Mouse (Mus musculus): ENCODE results near the gene Usp21.
"Not testable (repeated sequence)": the region's sequence is repeated elsewhere in the genome, so short reads cannot be mapped to it uniquely, and the experiment has no call there.

The Usp21 gene

DNA sequence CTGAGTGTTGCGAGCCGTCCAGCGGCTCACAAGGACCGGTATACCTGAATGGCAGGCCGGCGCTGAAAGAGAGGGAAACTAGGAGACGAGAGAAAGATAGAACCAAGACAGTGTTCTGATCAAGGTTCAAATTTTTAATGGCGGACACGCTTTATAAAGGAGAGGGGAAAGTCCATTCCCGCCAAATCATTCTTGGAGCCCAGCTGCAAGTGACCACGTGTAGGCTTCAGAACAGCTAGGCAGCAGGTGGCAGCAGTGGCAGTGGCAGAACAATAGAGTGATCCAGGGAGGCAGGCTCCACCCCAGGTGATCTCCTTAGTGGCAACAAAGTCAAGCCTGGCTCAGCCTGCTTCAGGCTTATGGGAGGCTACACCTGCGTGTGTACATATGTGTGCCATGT, 45.8 kb downstream of the Usp21 start:
- not testable (repeated sequence) for DNase-seq (ENCODE audit: low spot score)

- DNase-seq (ENCODE audit: low spot score): no peak
Observed at GRCm38 (mm10) chr1:171240911-171241310, 46.9 kb downstream of the Usp21 start.

DNA sequence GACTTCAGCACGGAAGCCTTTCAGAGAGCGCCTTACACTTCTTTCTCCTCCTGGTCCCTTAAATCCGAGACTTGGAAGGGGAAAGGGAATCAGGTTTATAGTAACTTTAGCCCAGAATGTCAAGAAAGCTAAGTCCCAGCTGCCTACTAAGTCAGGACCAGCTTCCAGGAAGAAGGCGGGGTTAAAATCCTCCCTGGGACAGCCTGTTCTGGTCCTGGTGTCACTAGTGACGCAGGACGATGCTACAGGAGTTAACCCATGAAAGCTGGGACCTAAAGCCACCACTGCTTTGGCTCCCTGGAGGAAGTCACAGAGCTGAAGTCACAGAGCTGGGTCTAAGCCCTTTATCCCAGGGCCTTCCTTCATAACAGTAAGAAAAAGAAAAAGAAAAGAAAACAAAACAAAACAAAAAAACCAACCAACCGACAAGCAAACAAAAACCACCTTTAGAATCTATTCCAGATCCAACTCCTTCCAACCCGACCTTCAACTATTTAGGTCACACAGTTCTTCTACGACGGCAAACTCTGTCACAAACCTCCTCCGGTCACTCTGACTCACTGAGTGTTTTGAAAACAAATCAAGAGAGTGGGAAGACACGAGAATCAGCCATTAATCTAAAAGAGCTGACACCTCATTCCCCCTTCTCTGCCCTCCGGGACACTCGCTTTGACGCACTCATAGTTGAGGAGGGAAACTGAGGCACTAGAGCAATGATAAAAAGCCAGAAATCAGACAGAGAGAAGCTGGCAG, 47.6 kb downstream of the Usp21 start:
- DNase-seq (ENCODE audit: low spot score): no peak

DNA sequence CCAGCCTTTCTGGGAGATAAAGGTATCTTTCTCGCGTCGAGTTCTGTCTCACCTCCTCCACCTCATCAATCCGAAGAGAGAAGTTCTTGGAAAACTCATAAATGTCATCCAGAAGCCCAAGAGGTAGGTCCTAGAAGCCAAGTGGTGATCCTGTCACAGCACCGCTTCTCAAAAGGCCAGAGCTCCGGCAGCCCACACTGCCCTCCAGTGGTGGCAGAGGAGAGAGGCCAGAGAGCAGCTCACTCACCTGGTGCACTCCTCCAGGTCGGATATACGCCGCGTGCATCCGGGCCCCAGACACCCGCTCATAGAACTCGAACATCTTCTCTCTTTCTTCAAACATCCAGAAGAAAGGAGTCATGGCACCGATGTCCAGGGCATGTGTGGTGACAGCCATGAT, 49.3 kb downstream of the Usp21 start:
- peak; percentile 62 for DNase-seq (ENCODE audit: low spot score)

DNA sequence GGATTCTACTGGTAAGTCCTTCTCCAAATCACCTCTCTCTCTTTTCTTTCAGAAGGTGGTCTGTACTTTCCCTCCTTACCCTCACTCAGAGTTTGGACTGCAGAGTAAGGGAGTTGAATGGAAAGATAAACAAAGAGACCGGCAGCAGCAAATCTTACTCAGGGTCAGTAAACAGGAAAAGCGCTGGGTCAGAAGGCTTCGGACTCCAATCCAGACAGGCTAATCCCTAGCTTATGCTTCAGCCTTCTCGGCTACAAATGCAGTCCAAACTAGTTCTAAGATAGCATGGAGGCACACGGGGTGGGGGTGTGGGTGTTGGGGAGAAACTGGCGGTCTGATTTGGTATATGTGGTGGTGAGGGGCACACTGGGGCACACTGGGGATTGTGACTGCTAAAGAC, 50.4 kb downstream of the Usp21 start:
- no peak for DNase-seq (ENCODE audit: low spot score)

- no peak for DNase-seq (ENCODE audit: low spot score)
Observed at GRCm38 (mm10) chr1:171235791-171236190, 52.0 kb downstream of the Usp21 start.

DNA sequence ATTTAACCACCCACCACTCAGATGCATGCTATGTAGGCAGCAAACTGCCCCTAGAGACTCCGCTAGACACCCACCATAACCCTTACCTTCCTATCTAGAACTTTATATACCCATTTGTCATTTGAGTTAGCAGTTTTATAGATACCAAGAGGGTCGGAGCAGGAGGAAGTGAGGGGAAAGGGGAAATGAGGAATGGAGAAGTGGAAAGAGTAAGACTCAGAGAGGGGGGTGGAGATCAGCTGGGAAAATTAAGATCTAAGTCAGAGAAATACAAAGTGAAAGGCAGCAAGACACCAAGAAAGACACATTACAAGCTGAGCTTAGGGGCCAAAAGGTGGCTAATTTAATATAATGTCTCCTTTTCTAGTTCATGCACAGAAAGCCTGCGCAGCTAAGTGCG, 53.3 kb downstream of the Usp21 start:
- DNase-seq (ENCODE audit: low spot score): no peak

DNA sequence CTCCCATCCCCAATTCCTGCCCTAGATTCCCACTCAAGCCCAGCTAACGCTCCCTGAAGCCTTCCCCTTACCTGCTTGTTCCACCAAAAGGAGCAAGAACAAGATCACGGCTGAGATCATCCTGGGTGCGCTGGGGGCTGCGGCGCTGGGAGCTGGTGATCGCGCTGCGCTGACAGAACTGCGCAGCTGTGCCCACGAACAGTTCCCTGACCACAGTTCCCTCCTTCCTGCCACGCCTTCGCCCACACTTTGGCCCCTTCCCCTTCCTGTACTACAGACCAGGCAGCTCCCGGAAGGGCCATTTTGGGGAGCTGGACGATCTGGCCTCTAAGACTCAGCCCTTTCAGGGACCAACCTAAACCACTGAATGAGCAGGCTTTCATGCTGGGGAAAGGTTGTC, 53.7 kb downstream of the Usp21 start, which contains the start of gene Fcer1g:
Gene Fcer1g, minus strand, starts transcription at position 240 of the 400 bp plus-strand sequence.
- DNase-seq (ENCODE audit: low spot score): no peak

DNA sequence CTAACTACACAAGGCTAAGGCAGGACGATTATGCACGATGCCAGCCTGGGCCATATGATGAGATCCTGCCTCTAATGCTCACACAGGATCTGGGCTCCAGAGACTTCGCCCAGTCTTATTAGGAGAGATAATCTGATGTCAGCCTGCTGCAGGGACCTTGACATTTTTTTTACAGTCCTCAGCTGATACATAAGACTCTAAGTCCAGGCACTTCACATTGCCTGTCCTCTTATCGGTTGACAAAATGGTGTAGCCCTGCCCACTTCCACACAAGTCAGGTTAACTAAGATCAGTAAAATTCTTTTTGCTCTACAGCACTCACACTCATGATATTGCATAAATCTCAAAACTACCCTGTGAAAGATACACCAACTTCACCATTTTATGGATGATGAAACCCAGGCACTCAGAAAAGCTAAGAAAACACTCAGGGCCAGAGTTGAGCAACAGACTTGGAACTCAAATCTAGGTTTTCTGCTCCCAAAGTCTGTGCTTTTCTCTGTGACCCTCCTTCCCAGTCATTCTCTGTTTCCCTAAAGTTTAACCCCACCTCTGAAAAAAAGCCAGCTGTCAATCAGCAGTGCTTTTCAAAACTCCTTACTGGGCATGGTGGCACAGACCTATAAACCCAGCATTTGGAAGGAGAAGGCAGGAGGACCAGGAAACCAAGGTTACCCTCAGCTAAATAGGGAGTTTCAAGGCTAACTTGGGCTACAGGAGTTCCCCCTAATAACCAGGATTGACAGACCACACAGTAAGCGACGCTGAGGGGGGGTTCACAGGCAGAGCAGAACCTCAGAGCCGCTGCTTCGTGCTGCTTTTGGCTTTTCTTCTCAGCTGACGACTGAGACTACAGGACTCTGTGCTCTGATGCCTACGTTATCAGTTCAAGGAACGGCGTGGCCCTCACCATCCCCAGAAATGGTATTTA, 54.7 kb downstream of the Usp21 start:
- peak; percentile 89 for DNase-seq (ENCODE audit: low spot score)

DNA sequence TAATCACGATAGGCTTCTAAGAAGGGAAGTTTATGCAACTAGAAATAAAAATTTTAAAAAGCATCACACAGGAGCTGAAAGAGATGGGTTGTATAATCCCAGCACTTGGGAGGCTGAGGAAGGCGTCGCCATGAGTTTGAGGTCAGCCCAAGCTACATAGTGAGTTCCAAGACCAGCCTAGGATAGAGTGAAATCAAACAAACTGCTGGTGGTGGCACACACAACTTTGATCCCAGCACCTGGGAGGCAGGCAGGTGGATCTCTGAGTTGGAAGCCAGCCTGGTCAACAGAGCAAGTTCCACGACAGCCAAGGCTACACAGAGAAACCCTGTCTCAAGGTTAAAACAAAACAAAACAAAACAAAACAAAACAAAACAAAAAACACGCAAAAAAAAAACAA, 55.4 kb downstream of the Usp21 start:
- no peak for DNase-seq (ENCODE audit: low spot score)
